Mouse (Mus musculus) cerebellum, adult 2 months (tissue): ENCODE measurements around the gene Eif4g3.

Experiments used
- CTCF ChIP-seq: fragments of 200-500 bp; IDR thresholded peaks from 2 replicates; pipeline ENCODE4 v1.5.1; 2011; ENCODE audit warnings: low read depth, mild to moderate bottlenecking, control low read depth, low read length, moderate library complexity, borderline replicate concordance; ENCODE audit not compliant: insufficient read depth
- POLR2A ChIP-seq: fragments of 200-500 bp; IDR thresholded peaks from 2 replicates; pipeline ENCODE4 v1.6.1; 2011; ENCODE audit warnings: low read length, control low read depth, borderline replicate concordance; ENCODE audit not compliant: insufficient read depth

DNA sequence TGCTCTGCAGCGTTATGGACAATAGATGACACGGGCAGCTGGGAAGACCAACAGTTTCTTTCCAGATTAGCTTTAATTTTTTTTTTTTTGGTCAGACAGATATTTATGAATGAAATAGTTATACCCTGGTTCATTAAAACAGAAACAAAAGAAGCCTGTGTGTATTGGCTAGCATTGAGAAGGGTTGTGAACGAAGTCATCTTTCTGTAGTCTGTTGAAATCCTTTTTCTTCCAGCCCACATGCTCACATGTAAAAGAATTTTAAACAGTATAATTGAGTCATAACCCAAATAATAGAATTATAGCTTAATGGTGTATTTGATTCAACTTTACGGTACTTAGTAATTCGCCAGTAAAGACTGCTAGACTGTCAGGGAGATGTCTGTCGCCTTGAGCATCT is 28.8 kb downstream of the Eif4g3 start:
- no peak for TF ChIP-seq POLR2A
- no peak for TF ChIP-seq CTCF
